Mouse (Mus musculus): ENCODE data around the gene Scarf1. TPM values are rescaled to one million over a fixed set of nuclear protein-coding genes. Genes with fewer than 3 reads are reported as not detected.

The Scarf1 gene
- polyA plus RNA-seq, 1 experiment, result 5.9 TPM

GRCm38 (mm10) chr11:75575560-75576123 is 62.3 kb downstream of the Scarf1 start:
- no peak for TF ChIP-seq CTCF (IDR thresholded peaks at IDR 0.05; ENCODE audit: borderline replicate concordance, extremely low read depth, insufficient read depth, insufficient read length)
- TF ChIP-seq POLR2A (IDR thresholded peaks at IDR 0.05; ENCODE audit: borderline replicate concordance, extremely low read depth, insufficient read depth, insufficient read length, poor library complexity, severe bottlenecking), result no peak
- no peak for DNase-seq (ENCODE audit: low read depth)

Other genes starting within 250 kb of the Scarf1 start
- gene Rpa1, start 165.2 kb upstream of the Scarf1 start, polyA plus RNA-seq (2012; rRNA removed), result 49.2 and 53.3 TPM in 2 replicates
- 9.0 and 9.9 TPM in 2 replicates for gene Smyd4, start 165.1 kb upstream of the Scarf1 start, polyA plus RNA-seq (2012; rRNA removed)
- gene Serpinf1, start 90.8 kb upstream of the Scarf1 start, polyA plus RNA-seq (2012; rRNA removed), result 10.3 and 34.7 TPM in 2 replicates
- gene Serpinf2, start 73.9 kb upstream of the Scarf1 start, polyA plus RNA-seq (2012; rRNA removed), result 0.21 and 0.25 TPM in 2 replicates
- gene Wdr81, start 58.8 kb upstream of the Scarf1 start, polyA plus RNA-seq (2012; rRNA removed), result 9.2 and 13.4 TPM in 2 replicates
- 1.5 and 1.6 TPM in 2 replicates for gene Tlcd2, start 51.8 kb upstream of the Scarf1 start, polyA plus RNA-seq (2012; rRNA removed)
- gene Prpf8, start 26.7 kb upstream of the Scarf1 start, polyA plus RNA-seq (2012; rRNA removed), result 144 and 156 TPM in 2 replicates
- 1.0 and 1.5 TPM in 2 replicates for gene Rilp, start 3.4 kb upstream of the Scarf1 start, polyA plus RNA-seq (2012; rRNA removed)
- gene Slc43a2, start 18.2 kb downstream of the Scarf1 start, polyA plus RNA-seq (2012; rRNA removed), result 28.4 and 32.4 TPM in 2 replicates
- 109 and 130 TPM in 2 replicates for gene Pitpna, start 74.6 kb downstream of the Scarf1 start, polyA plus RNA-seq (2012; rRNA removed)
- 53.7 and 63.8 TPM in 2 replicates for gene Inpp5k, start 117.4 kb downstream of the Scarf1 start, polyA plus RNA-seq (2012; rRNA removed)
- gene Myo1c, start 137.0 kb downstream of the Scarf1 start, polyA plus RNA-seq (2012; rRNA removed), result 12.2 and 14.1 TPM in 2 replicates
- gene Crk, start 165.7 kb downstream of the Scarf1 start, polyA plus RNA-seq (2012; rRNA removed), result 86.9 and 91.0 TPM in 2 replicates
- gene Ywhae, start 219.3 kb downstream of the Scarf1 start, polyA plus RNA-seq (2012; rRNA removed), result 994 and 1,239 TPM in 2 replicates

All from brain, embryonic 14.5 days (tissue).